Mouse (Mus musculus): ENCODE measurements around the gene Copz1. TPM values are rescaled to one million over a fixed set of nuclear protein-coding genes. Genes with fewer than 3 reads are reported as not detected.

Gene Copz1
- total RNA-seq, 2 experiments from 2014 or later = 97.0 to 100 TPM

- no peak for DNase-seq (ENCODE audit: low spot score in 2 of 2)
Observed at GRCm38 (mm10) chr15:103336996-103337667, 64.6 kb downstream of the Copz1 start.

- no peak for DNase-seq (ENCODE audit: low spot score in 2 of 2)
Observed at GRCm38 (mm10) chr15:103338829-103339165, 66.3 kb downstream of the Copz1 start.

- no peak for DNase-seq (ENCODE audit: low spot score in 2 of 2)
Observed at GRCm38 (mm10) chr15:103339166-103339960, 66.8 kb downstream of the Copz1 start.

- DNase-seq (ENCODE audit: low spot score in 2 of 2) = peak; percentile 65 to 79
Observed at GRCm38 (mm10) chr15:103339961-103340337, 67.4 kb downstream of the Copz1 start, which contains the start of gene Zfp385a. Gene Zfp385a, minus strand, starts transcription at chr15:103340093.

- DNase-seq (ENCODE audit: low spot score in 2 of 2) = no peak
Observed at GRCm38 (mm10) chr15:103340786-103341185, 68.3 kb downstream of the Copz1 start.

- DNase-seq (ENCODE audit: low spot score in 2 of 2) = no peak
Observed at GRCm38 (mm10) chr15:103341547-103341946, 69.0 kb downstream of the Copz1 start.

- peak; percentile 71 to 86 for DNase-seq (ENCODE audit: low spot score in 2 of 2)
Observed at GRCm38 (mm10) chr15:103342415-103342814, 69.9 kb downstream of the Copz1 start.

GRCm38 (mm10) chr15:103343008-103343407, 70.5 kb downstream of the Copz1 start:
- no peak for DNase-seq (ENCODE audit: low spot score in 2 of 2)

GRCm38 (mm10) chr15:103343556-103343955, 71.0 kb downstream of the Copz1 start:
- DNase-seq (ENCODE audit: low spot score in 2 of 2) = no peak

- no peak for DNase-seq (ENCODE audit: low spot score in 2 of 2)
Observed at GRCm38 (mm10) chr15:103345789-103346188, 73.3 kb downstream of the Copz1 start.

GRCm38 (mm10) chr15:103347275-103347684, 74.8 kb downstream of the Copz1 start:
- peak in 1 of 2 experiments; percentile 56 for DNase-seq (ENCODE audit: low spot score in 2 of 2)

Small RNA genes within 50 kb of the gene (microRNA-seq; reads per million reads assigned to microRNA genes)
- 89.7 to 114 reads per million in 2 experiments for gene Mir148b

Other genes with a start within 250 kb of the Copz1 start
- 10 to 100 TPM; 18.3 to 19.9 TPM for gene Smug1, start 105.6 kb upstream of the Copz1 start, total RNA-seq (2021)
- gene Cbx5, start 32.9 kb upstream of the Copz1 start, total RNA-seq (2021) = 100 to 1,000 TPM; 174 to 190 TPM
- gene Hnrnpa1, start 32.3 kb upstream of the Copz1 start, total RNA-seq (2021) = 100 to 1,000 TPM; 239 to 256 TPM
- gene Nfe2, start 14.3 kb upstream of the Copz1 start, total RNA-seq (2021) = not detected
- under 1 TPM; 0.54 to 0.63 TPM for gene Gpr84, start 37.9 kb downstream of the Copz1 start, total RNA-seq (2021)
- 10 to 100 TPM; 43.7 to 49.8 TPM for gene Zfp385a, start 67.4 kb downstream of the Copz1 start, total RNA-seq (2021)
- gene Itga5, start 94.0 kb downstream of the Copz1 start, total RNA-seq (2021) = 1 to 10 TPM; 1.1 to 1.2 TPM
- not detected for gene Gtsf1, start 157.8 kb downstream of the Copz1 start, total RNA-seq (2021)
- not detected for gene Gtsf2, start 175.8 kb downstream of the Copz1 start, total RNA-seq (2021)
- 1 to 10 TPM; 7.4 to 8.8 TPM for gene Nckap1l, start 181.1 kb downstream of the Copz1 start, total RNA-seq (2021)
- 100 to 1,000 TPM; 111 to 112 TPM for gene Pde1b, start 230.3 kb downstream of the Copz1 start, total RNA-seq (2021)